Mouse (Mus musculus) neural tube, postnatal 0 days (tissue): ENCODE data around the gene Kcnj6. TPM values are rescaled to one million over a fixed set of nuclear protein-coding genes. Genes with fewer than 3 reads are reported as not detected.

Experiments used
- microRNA-seq: library from miRNA; unstranded; fragments of <30 nt; microRNA quantifications from one replicate; pipeline ENCODE4, GENCODE M21; 2016
- polyA plus RNA-seq: library from polyadenylated mRNA; unstranded; fragments of >200 nt; fragmentation: Nextera tagmentation; extraction: Ambion mirVana; gene quantifications from 2 replicates; pipeline ENCODE4 v1.2.1, GENCODE M21; 2015

The Kcnj6 gene
- polyA plus RNA-seq = 4.5 and 5.3 TPM in 2 replicates

GRCm38 (mm10) chr16:94997340-94997849 lies at the start of gene Kcnj6:
Kcnj6 (minus strand) TSS chr16:94997701.

Small RNAs within 50 kb of the gene (microRNA-seq; reads per million reads assigned to microRNA genes)
- gene Gm22745 = not detected
